Mouse (Mus musculus) embryonic fibroblast, embryonic 13.5 days (primary cell): Measurements from ENCODE around the gene Tmem145.

ENCODE experiments used
- CTCF ChIP-seq: IDR thresholded peaks from 2 replicates; pipeline ENCODE4 v1.5.1; 2011; ENCODE audit warnings: mild to moderate bottlenecking, control low read depth, low read length, moderate library complexity, borderline replicate concordance; ENCODE audit not compliant: insufficient read depth
- POLR2A ChIP-seq: IDR thresholded peaks from 2 replicates; pipeline ENCODE4 v1.6.1; 2011; ENCODE audit warnings: low read depth, mild to moderate bottlenecking, control low read depth, low read length, moderate library complexity

DNA sequence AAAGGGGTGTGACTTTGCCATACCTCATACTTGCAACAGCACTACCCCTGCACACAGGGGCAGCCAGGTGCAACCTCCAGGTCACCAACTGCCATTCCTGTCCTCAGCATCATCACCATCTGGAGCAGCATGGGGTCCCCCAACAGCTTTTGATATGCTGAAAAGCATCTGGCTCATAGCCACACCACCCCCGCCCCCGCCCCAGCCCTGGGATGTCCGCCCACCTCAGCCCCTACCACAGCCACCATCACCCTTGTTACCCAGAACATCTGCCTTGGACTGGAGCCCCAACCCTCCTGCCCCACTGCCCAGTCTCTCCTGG lies 2.3 kb upstream of the Tmem145 start:
- no peak for TF ChIP-seq CTCF
- TF ChIP-seq POLR2A: no peak
